Comparison of ENCODE assay signal across 20 mouse cellular contexts in genomic region chr16:46623246-46623645, GRCm38 (mm10).
"Had no signal": no experiment of that assay in that cellular context is flagged by ENCODE, and none has a peak within 500 bp of the region (broad histone marks: within the 10 kb centered on the region; RNA-seq: fewer than 3 reads in every experiment).

No protein-coding gene starts in this region.

- H3K36me3 ChIP-seq: heart, embryonic 10.5 days; heart, embryonic 12.5 days; hindbrain, embryonic 10.5 days; hindbrain, embryonic 12.5 days; intestine, embryonic 15.5 days; limb, embryonic 10.5 days; limb, embryonic 12.5 days; liver, embryonic 13.5 days; liver, embryonic 15.5 days had no signal

- H3K4me1 ChIP-seq: heart, embryonic 10.5 days; heart, embryonic 12.5 days; hindbrain, embryonic 10.5 days; hindbrain, embryonic 12.5 days; intestine, embryonic 15.5 days; limb, embryonic 12.5 days; liver, embryonic 13.5 days; liver, embryonic 15.5 days had no signal

- H3K27ac ChIP-seq: gastrocnemius, adult 2 months; heart, embryonic 10.5 days; hindbrain, embryonic 10.5 days; hindbrain, embryonic 12.5 days; hindbrain, embryonic 14.5 days; intestine, embryonic 15.5 days; kidney, postnatal 0 days; layer of hippocampus, adult 2 months; left cerebral cortex, adult 2 months; limb, embryonic 10.5 days; limb, embryonic 12.5 days; liver, embryonic 13.5 days; liver, embryonic 15.5 days had no signal

- H3K27me3 ChIP-seq: heart, embryonic 12.5 days; hindbrain, embryonic 12.5 days; intestine, embryonic 15.5 days; limb, embryonic 12.5 days; liver, embryonic 13.5 days; liver, embryonic 15.5 days had no signal

- DNase-seq: gastrocnemius, adult 2 months; gastrocnemius, postnatal 10 days; gastrocnemius, postnatal 25 days; heart, adult 18-20 months; heart, postnatal 10 days; heart, postnatal 4 days; liver, embryonic 13.5 days; liver, postnatal 0 days had no signal

- H3K4me3 ChIP-seq: gastrocnemius, adult 2 months; heart, embryonic 10.5 days; heart, embryonic 12.5 days; hindbrain, embryonic 10.5 days; hindbrain, embryonic 12.5 days; intestine, embryonic 15.5 days; layer of hippocampus, adult 2 months; left cerebral cortex, adult 2 months; limb, embryonic 10.5 days; limb, embryonic 12.5 days; liver, embryonic 13.5 days; liver, embryonic 15.5 days had no signal
